Mouse (Mus musculus) retina, embryonic 14.5 days (tissue): Measurements from ENCODE around the gene Mrgprg.

ENCODE experiments used
- DNase-seq: peaks from one replicate; pipeline ENCODE4 v3.0.0-alpha.2; 2015; ENCODE audit warnings: low spot score

Mrgprg gene

DNA sequence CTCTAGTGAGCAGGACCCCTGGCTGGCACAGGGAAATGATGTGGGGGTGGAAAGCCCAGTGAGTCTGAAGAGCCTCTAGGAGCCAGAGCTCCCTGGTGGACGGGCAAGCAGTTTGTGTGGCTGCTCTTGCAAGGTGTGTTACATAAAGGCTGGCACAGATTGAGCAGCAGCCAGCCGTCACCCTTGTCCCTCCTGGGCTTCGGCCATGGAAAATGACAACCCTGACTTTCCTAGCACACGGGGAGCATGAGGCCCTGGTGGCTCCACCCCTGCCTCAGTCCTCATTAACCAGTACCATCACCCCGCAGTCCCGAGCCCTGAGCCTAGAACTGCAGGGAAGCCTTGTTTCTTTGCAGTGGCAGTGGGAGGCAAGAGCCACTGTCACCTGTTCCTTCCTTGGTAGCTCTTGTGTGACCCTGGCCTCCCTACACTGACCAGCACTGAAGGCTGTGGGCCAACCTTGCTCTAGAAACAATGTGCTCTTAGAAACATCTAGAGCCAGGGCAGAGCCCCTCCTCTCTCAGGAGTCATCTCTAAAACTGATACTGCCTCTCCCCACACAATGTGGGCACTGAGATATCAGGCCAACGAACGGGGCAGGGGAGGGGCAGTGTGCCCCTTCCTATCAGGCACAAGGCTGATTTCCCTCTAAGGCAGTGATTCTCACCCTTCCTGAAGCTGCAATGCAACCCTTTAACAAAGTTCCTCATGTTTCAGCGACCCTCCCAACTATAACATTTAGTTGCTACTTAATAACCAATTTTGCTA lies 11.3 kb downstream of the Mrgprg start:
- DNase-seq: no peak

DNA sequence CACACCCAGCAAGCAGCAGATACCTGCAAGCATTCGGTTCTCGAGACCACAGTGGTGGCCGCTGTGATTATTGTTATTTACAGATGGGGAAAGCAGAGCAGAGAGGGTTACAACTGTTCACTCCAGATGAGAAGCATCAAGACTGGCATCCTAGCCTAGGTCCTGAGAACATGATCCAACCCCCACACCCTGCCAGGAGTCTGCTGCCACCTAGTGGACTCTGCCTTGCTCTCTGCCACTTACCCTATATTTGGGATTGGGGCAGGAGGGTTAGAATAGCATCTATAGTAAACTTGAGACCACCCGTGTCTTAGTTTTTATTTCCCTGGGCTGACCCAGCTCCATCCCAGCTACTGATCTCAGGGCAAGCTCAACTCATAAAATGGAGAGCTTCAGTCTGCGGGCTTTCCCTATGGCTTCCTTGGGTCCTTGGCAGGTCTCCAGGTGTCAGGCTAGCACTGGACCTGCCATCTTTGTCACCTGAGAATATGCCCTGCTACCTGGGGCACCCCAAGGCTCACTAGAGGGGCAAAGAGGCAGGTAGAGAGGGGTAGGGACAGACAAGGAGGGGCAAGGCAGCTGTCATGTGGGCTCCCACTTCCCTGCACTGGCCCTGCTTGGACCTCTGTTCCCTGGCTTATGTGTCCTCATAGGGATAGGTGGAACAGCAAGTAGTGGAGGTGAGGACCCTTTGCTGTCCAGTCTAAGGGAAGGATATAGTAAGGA lies 12.6 kb downstream of the Mrgprg start:
- DNase-seq: peak; percentile 80

DNA sequence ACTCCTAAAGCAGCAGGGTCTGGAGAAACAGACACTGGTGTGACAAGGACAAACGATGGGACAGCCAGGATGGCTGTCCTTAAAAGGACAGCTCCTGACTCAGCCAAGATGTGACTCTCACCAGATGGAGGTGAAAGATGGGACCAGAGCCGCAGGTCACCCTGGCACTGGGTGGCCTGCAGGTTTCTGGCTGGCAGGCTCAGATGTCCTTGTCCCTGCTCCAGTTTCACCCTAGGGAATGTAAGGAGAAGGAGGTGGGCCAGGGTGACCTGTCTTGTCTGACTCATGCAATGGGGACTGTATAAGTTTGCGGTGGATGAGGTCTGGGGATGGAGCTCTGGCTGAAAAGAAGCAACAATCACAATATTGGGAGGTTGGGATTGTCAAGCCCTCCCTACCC lies 14.2 kb downstream of the Mrgprg start:
- no peak for DNase-seq

DNA sequence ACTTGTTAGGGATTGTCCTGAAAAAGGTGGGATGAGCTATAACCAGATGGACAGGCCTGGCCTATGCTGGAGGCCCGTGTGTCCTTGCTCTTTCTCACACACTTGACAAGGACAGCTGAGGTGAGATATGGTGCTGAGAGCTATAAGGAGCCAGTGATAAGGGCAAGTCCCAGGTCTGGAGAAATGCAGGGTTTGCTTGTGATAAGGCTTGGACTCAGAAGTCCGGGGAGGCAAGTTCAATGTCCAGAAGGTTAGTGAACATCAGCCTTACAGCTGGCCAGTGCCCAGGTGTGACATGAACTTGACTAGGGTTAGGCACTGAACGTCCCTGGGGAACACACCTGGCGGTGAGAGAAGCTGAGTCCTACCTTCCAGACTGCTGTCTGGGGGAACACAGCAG lies 14.7 kb downstream of the Mrgprg start:
- no peak for DNase-seq

DNA sequence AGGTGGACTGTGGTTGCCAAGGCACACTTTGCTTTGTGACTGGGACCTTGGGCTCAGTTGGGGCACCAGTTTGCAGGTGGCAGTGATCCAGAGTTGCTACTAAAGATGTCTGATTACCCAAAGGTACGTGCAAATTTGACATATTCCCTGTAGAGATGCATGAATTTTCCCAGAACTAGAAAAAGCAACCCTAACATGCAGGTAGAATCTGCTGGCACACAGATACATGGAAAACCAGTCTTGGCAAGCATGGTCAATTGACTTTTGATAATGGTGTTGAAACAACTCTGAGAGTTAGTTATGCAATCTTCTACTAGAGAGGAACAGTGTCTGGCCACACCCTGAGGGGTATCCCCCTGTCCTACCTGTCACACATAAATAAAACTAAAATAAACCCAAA lies 15.4 kb downstream of the Mrgprg start:
- DNase-seq: no peak

DNA sequence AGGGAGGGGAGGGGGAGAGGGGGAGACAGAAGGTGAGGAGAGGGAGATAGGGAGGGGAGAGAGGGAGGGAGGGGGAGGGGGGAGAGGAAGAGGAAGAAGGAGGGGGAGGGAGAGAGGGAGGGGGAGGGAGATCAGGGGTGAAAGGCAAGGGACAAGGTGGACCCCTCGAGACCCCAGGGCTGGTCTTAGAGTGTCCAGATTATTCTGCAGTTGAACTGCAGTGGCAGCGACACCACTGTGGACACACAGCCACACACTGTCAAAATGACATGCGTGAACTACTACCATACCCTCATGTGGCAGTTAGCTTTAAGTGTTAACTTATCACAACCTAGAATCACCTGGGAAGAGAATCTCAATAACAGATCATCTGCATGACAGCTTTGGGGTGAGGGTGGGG lies 17.7 kb downstream of the Mrgprg start:
- no peak for DNase-seq

DNA sequence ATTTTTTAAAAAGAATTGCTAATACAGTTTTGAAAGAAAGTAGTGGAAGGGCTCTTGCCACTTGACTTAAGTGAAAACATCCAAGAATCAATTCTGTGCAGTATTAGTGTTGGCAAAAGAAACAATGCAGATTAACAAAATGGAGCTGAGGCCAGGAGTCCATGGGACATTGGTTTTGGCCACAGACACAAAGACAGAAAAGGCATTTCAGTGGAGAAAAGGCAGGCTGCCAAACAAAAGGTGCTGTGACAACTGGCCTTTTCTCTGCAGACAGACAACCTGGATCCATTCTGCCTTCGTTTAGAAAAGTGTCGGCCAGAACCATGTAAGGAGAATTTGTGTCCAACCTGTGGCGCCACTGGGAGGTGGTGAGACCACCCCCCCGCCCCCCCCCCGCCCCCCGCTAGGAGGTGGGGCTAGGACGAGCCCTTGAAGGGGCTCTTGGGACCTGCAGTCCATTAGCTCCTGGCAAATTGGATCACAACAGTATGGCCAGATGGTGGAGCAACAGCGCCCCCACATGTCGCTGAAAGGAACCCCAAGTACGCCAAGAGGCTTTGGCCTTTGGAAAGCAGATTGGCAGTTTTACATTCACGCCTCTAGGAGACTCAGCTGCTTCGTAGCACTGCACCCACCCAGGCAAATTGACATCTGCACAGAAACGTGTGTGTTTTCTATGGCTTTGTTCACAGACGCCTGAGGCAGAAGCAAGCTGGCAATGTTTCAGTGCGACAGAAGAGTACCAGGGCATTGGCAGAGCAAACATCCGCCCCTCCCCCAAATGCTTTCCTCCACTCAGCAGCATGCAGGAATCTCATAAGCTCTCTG lies 18.5 kb downstream of the Mrgprg start:
- peak; percentile 95 for DNase-seq

DNA sequence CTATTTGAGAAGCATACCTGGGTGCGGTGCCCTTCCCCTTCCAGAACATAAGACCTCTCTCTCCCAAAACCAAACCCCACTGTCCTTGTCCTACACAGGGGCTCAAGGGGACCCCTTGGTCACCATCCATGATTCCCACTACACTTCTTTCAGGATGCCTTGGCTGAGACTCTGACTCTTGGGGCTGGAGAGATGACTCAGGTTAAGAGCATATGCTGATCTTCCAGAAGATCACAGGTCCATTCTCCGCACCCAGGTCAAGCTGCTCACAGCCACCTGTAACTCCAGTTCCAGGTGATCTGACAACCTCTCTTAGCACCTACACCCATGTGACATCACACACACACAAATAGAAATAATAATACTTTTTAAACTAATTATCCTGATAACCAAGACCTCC lies 26.1 kb downstream of the Mrgprg start:
- no peak for DNase-seq

DNA sequence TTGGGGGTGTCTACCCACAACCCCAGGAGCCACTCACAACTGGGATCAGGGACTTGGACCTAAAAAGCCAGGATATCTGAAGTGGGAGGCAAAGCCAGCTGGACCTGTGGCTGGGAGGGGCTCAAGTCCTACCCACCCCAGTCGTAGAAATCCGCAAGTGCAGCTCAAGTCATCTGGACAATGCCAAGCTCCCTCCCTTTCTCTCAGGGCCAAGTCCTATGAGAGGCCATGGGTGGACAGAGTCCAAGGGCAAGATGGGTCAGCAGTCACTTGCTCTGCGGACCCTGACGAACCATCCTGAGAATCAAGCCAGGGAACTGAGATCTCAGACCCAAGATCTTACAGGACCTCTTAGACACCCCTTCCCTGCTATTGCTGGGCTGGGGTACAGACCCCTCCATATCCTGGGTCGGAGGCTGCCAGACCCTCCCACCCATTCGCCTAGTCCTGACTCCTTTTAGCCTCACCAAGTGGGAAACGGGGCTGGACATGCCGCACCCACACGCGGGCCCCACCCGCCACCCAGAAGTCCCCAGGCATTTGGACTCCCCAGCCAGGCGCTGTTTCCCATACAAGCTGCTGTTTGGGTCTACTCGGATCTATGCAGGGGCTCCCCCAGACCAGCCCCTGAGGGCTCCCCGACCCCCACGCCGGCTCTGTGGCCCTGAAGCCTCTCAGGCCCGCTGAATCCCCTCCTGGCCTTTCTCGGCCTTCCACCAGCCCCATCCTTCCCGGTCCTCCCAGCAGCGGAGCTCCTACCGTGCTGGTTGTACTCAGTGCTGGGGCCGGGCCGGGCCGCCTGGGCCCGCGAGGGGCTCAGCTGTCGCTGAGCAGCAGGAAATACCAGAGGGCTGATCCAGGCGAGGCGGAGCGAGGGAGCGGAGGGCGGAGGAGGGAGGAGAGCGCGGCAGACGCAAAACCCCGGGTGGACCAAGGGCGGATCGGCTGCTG lies 27.0 kb downstream of the Mrgprg start:
- peak; percentile 83 for DNase-seq

DNA sequence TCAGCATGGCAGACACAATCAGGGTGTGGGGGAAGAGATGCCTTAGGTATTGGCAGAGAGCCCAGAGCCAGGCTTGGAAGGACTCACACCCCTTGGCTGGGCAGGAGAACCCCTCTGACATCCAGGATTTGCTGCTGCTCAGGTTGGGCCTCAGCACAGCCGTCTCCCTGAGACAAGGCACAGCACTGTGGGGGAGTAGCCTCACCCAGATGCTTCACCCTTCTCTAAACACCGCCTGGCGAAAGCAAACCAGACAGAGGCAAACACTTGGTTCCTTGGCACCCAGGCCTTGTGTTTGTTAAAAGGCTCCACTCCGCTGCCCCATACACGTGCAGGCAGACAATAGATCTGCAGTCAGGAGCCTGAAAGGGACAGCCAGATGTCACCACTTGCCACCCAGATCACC lies 28.2 kb downstream of the Mrgprg start:
- no peak for DNase-seq

DNA sequence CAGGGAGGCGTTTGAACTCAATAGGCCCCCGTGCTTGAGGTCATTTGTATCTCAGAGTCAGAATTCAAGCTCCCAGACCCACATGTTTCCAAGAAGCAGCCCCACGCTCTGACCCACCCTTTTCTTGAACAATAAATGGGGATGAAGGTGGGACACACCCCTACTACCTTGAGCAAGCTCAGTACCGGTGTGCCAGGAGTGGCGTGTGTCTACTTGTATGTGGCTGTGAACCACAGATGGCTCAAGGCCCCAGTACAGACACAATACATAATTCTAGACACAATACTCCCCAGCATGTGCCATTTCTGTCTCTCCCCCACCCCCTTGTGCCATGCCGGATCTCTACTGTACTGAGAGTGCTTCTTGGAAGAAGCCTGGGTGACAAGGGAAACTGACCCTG lies 28.6 kb downstream of the Mrgprg start:
- no peak for DNase-seq

DNA sequence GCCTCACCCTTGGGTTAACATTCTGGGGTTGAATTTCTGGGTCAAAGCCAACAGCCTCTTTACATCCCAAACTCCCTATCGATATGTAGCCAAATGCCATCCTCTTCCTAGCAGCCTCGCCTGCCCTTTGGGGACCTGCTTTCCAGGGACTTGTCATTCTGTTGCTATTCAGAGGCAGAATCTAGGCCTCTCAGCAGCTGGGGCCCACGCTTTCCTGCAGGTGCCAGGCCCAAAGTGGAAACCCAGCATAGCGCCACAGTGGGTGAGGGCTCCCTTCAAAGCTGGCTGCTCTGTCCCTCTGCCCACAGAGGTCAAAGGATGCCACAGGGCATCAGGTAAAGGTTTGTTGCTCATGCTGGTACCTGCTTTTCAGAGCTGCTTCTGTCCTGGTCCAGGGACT lies 33.0 kb downstream of the Mrgprg start:
- no peak for DNase-seq

DNA sequence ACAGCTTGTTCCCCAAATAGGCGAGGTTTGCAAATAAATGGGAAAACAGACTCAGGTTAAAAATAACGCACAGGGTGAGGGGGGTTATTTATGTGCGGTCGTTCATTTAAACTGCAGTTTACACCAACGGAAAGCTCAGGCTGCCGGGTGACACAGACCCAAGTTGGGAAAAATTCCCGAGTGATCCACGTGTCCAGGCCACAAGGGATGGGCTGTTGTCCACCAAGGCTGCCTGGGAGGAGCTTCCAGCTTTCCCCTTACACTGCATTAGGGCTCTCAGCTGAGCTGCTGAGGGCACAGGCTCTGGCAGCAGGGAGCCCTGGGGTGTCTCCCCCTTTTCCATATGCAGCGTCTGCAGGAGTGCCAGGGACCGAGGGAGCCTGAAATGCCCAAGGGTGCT lies 36.9 kb downstream of the Mrgprg start:
- no peak for DNase-seq

DNA sequence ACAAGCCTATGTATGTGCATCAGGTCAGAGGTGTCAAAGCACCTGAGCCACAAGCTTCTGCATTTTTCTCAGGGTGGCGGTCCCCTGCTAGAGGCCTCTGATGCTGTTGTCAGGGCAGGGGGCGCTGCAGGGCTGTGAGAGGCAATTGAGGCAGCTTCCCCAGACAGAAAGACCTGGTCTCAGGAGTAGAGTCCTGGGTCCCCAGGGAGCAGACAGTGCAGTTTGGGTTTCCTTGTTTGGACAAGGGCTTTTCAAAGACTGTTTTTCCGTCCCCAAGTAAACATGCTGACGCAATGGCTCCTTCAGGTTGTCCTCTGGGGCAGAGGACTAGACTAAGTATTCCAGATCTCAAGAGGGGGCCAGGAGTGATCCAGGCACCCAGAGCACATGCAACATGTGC lies 40.4 kb downstream of the Mrgprg start:
- DNase-seq: no peak

DNA sequence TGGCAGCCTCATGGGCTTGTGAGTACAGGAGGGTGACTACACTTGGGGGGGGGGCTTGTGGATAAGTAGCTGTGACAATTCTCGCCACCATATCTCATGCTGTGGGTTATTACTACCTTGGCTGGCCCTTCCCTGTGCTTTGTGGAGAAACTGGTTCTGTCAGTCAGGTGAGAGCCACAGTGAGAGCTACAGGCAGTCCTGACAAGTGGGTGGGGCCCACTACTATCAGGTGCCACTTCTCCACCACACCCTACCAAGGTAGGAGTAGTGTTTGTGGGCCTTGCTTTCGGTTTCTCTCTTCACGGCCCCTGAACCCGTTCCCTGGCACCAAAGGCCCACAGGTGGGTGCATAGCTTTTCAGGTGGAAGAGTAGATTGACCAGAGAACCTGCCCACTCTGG lies 43.0 kb downstream of the Mrgprg start:
- no peak for DNase-seq

DNA sequence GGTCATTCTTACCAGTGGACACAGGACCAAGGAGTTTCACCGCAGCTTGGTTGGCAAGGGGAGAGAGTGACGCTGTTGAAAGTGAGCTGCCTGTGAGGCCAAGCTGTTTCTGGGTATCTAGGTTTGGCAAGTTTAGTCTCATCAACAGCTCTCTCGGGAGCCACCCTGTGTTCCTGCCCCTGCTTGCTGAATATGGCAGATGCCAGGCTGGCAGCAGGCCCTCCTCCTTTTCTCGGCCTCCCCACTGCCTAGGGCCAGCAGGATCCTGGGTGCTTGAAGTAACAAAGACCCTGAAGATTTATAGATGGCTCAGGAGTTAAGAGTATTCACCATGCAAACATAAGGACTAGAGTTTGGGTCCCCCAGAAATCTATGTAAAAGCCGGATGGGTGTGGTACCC lies 44.1 kb downstream of the Mrgprg start:
- DNase-seq: no peak

DNA sequence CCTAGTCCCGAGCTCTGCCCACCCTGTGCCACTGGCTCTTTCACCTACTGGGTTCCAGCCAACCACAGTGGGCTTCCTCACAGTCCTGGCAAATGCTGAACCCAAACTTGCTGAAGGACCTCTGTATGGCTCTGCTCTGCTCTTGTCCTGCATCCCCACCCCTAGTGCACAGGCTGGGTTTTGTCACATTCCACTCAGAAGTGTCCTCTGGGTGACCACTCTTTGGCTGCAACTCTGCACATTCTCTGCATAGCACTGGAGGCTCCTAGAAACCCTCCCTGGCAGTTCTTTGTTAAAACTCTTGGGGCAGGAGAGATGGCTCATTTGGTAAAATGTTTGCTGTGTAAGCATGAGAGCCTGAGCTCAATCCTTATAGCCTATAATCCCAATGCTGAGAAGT lies 49.0 kb downstream of the Mrgprg start:
- no peak for DNase-seq
